Mouse (Mus musculus): Measurements from ENCODE around the gene Retreg3.
"Not testable (repeated sequence)": the region's sequence is repeated elsewhere in the genome, so short reads cannot be mapped to it uniquely, and the experiment has no call there.

Gene Retreg3

DNA sequence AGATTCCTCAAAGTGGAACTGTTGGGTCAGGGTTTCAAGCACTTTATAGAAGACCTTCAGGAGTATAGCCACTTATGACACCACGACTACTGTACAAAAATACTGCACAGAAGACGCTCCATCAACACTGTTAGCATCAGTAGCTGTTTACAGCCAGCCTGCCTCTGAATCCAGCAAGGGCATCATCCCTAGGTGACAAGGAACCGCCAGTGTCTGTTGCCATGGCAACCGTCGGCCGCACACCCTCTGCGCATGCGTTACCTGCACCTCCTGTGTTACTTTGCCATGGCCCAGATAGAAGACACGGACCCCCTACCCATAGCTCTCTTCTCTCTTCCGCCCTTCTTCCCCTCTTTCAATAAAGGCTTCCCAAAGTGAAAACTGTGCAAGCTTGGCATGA lies 26.7 kb upstream of the Retreg3 start:
- no peak for DNase-seq

DNA sequence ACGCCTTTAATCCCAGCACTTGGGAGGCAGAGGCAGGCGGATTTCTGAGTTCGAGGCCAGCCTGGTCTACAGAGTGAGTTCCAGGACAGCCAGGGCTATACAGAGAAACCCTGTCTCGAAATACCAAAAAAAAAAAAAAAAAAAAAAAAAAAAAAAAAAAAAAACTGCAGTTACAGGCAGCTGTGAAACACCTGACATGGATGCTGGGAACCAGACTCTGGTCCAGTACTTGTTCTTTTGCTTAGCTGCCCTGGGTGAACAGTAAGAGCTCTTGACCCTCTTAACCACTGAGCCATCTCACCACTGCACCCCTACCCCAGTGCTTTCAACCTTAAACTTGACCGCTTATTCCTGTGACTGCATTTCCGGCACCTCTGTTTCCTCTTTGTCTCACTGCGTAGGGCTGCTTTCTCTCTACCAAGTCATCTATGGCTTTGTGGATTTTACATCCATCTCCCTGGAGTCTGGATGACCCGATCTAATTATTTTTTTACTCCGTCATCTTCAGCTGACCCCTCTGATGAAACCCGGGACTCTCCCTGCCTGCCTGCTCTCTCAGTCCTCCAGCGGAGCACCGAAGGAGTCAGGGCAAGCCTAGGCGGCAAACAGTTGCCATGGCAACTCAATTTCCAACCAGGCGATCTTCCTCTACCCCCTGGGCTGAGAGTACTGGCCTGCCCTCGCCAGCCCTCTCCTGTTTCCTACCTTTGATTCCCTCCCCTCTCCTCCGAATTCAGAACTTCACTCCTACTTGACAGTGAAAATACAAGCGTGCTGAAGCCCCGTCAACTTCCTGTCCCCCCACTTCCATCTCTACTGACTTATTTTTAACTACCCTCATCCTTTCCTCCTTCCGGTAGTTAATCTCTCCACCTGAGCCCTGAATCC lies 23.9 kb upstream of the Retreg3 start:
- no peak for DNase-seq

DNA sequence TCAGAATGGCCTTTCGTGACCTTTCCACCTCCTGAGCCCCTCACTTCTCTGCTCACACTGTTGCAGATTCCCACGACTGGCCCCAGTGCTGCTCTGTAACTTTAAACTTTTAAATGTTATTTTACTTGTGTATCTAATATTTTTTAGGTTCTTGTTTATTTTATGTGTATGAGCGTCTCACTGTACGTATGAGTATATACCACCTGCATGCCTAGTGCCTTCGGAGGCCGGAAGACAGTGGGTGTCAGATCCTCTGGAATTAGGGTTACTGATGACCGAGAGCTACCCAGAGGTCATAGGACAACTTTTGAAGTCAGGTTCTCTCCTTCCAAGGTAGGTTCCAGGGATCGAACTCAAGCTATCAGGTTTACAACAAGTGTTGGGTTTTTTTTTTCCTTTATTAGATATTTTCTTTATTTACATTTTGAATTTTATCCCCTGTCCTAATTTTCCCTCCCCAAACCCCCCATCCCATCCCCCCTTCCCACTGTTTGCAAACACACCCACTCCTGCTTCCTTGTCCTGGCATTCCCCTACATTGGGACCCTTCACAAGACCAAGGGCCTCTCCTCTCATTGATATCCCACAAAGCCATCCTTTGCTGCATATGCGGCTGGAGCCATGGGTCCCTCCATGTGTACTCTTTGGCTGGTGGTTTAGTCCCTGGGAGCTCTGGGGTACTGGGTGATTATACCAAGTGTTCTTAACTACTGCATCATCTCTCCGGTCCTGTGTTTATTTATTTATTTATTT lies 22.7 kb upstream of the Retreg3 start:
- DNase-seq: no peak

DNA sequence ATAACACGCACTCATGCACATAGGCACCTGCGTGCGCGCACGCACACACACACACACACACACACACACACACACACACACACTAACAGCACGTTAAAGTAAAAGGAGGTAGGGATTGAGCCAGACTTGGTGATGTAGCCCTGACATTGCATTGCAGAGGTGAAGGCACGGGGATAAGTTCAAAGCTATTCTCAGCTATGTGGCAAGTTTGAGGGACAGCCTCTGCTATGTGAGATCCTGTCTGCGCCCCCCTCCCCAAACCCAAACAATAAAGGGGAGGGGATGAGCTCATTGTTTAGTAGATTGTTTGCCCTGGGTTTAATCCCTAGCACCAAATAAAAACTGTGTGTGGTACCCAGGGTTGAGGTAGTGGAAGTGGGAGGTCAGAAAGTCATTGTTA lies 21.4 kb upstream of the Retreg3 start:
- no peak for DNase-seq

DNA sequence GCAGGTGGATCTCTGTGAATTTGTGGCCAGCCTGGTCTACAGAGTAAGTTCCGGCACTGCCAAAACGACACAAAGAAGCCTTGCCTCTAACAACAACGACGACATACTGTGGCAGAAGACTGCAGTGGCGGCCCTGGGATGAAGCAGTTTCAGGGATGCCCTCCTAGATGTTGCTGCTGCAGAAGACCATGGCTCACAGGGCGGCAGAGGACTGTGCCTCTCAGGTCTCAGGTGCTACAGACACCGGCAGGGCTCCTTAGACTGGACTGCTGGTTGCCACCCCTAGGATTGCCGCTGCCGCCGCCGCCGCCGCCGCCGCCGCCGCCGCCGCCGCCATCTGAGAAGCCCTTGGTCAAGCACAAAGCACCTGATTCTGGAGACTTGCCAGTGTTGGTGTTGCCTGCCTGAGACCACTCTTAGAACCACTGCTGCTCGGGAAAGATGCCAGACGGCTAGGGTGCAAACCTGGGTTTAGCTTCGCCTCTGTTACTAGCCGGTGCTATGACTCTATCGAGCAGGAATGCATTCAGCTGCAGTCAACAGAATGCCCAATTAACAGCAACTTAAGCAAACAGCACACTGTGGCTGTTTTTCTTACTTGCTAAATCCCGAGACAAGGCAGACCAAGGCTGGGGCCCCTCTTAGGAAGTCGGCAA lies 20.6 kb upstream of the Retreg3 start:
- no peak for DNase-seq

DNA sequence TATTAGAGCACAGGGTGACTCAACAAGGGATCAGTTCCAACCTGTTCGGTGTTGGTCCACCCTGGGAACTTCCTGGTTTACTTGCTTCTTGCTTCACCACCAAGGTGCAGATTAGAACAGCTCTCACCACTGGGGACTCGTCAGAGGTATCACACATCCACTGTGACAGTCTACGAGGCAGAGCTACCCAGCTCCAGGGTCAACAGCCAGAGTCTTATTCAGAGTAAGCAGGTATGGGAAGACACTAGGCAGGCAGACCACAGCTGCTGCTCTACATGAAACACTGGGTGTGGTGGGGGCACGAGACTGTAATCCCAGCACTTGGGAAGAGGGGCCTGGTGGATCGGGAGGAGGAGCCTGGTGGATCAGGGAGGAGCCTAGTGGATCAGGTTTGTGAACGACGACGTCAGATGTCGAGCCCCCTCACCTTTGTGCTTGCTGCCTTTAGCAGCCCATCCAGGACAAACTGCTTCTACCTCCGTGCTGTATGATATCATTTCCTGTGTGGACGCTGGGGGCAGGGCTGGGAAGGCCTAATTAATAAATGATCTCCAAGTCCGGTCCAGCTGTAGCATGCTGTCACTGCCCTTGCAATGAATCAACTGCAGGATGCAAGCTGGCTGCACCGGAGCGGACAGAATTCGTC lies 19.0 kb upstream of the Retreg3 start:
- no peak for DNase-seq

DNA sequence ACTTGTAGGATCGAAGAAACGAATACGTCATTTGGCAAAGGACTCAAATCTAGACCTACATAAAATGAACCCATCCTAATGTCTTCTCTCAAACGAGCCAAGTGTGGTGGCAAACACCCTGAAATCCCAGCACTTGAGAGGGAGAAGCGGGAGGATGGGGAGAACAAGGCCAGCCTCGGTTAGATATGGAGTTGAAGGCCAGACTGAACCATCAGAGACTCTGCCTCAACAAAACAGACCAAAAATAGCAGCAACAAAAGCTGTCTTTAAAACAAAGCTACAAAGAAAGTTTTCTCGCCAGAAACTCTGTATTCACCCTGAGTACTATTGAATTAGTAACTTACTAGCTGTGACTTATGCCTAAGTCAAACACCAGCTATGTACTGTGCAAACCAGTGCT lies 17.3 kb upstream of the Retreg3 start:
- DNase-seq: no peak

DNA sequence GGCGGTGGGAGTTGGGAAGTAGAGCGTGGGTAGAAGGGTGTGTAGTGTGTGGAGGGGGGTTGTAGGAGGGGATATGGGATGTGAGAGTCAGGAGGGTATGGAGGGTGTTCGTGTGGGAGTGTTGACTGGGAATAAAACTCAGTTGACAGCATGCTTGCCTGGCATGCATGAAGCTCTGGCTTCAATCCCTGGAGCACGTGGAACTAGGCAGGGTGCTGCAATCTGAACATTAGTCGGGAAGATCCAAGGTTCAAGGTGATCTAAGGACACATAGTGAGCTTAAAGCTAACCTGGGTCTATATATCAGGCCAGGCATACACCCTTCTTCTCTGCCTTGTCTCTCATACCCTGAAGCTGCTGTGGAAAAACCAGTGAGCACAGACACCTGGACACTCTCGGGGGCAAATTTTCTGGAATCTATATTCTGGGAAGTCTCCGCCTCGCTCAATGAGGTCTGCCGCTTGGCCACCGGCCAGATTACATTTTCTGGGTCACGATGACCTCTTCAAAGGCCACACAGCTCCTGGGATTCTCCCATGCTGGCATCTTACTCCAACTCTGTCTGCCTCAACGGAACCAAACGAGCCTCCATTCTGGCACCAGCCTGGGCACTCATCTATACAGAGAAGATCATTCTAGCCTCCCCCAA lies 14.6 kb upstream of the Retreg3 start:
- DNase-seq: no peak

DNA sequence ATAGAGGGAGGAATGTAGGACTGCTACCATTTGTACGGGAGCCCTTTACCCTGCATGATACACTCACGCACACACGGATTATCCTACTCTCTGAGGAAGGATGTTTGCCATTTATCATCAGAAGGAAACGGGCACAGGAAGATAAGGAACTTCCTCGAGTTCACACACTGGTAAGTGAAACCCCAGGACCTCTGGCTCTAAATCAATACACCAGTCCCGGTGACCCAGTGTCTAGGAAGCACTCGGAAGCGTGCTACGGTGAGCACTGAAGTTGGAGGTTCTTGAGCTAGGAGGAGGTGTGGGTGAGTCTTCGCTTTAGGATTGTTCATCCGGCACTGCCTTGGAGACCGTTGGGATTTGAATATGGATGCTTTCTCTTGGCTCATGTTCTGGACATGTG lies 13.3 kb upstream of the Retreg3 start:
- DNase-seq: no peak

DNA sequence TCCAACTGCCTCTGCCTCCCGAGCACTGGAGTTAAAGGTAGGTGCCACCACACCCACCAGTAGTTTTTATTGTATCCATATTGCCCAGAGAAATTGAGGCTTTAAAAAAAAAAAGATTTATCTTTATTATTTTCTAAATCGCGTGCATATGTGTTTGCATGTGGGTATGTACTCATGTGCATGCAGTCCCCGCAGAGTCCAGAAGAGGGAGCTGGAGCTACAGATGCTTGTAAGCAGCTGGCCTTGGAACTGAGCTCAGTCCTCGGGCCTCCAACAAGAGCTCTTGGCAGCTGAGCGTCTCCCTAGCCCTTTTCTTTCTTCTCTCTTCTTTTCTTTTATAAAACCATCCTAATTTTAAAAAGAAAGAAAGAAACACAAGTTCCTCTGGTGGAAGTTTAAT lies 12.0 kb upstream of the Retreg3 start:
- DNase-seq: peak; percentile 59

DNA sequence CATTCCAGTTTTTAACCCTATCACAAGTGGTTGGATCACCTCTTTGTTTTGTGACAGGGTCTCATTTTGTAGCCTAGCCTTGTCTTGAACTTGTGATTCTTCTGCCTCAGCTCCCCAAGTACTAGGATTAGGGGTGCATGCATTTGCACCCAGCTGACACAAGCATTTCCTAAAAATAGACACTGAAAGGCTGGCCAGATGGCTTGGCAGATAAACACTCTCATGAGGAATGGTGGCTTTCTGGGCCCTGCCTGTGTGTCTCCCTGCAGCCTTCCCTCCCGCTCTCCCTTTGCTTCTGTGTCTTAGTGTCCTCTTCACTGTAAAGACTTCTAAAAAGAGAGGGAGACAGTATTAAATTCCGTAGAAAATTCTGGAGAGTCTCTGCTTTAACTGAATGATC lies 11.5 kb upstream of the Retreg3 start:
- no peak for DNase-seq

DNA sequence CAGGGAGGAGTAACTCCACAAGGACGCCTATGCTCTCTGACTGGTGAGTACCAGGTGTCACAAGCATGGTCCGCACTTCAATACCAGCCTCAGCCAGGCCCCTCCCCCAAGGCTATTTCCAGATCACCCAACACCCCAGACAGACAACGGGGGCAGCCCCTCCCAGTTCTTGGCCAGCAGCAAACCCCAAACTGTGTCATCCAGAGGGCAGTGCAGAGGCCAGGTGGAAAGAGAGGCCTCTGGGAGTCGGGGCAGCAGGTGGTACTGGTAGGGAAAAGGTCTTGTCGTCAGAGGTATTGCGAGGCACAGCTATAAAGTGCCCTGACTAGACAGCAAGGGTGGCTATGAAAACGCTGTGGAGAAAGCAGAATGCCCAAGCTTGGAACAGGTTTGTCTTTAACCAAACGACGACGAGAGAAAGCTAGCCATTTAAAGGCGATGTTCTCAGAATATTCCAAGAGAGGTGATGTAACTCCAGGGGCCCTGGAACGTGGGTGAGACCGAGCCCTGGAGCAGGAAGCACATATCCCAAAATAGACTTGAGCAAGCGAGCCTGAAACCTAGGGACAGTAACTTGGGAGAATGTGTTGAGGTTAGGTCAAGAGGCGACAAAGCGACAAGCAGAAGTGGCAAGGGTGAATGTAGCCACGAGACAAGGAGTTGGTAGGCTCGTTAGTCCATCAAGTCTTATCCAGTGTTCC lies 10.5 kb upstream of the Retreg3 start:
- DNase-seq: no peak

DNA sequence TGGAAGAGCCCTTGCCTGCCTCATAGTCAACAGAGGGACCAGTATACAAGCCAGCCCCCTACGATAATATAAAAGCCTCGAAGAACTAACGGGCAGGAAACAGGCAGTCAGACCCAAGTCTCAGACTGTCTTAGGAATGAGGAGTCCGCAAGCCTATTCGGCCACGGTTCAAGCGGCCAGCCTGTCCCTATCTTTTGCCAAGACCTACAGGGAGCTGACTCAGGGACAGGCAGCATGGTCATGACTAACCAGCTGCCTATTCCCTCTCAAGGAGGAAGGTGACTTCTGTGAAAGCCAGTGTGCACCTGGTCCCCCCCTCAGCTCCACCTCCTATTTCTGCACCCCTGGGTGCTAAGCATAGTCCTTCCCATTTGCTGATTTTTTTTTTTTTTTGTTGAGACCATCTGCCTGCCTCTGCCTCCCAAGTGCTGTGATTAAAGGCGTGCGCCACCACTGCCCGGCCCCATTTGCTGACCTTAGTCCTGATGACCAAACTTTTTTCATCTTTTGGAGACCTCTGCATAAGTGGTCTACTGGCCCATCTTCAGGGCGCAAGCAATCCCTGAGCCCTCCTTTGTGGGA lies 9.4 kb upstream of the Retreg3 start:
- no peak for DNase-seq

DNA sequence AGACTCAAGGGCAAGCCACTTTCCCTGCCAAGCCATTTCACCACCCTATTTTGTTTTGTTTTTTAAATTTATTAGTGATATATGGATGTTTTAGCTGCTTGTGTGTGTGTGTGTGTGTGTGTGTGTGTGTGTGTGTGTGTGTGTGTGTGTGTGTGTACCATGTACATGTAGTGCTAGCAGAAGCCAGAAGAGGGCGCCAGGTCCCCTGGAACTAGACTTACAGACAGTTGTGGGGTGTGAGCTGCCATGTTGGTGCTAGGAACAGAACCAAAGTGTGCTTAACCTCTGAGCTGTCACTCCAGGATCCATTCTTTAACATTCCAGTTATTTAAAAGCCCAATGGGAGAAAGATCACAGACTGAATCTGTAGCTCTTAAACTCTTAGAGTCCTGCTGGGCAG lies 7.4 kb upstream of the Retreg3 start:
- no peak for DNase-seq

DNA sequence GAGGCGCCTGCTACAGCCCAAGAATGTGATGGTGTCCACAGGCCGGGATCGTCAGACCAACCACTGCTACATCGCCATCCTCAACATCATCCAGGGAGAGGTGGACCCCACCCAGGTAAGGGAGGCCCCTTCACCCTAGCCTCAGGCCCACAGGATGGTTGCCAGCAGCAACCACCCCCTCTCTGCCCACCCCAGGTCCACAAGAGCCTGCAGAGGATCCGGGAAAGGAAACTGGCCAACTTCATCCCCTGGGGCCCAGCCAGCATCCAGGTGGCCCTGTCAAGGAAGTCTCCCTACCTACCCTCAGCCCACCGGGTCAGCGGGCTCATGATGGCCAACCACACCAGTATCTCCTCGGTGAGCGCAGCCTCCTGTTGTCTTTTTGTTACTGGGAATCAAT lies 5.3 kb upstream of the Retreg3 start:
- not testable (repeated sequence) for DNase-seq

DNA sequence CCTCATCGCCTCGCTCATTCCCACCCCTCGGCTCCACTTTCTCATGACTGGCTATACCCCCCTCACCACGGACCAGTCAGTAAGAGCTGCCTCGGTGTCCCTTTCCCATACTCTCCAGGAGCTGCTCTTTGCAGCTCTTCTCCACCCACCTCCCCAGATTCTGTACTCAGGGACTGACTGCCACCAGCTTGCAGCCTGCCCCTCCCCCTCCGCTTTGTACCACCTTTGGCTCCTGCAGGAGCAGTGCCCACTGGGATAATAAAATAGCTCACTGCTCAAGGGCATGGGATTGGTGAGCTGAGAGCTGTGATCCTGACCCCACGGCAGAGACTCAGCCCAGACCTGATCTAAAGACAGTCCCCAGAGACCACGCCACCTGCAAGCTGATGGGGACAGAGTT lies 4.8 kb upstream of the Retreg3 start:
- DNase-seq: not testable (repeated sequence)

DNA sequence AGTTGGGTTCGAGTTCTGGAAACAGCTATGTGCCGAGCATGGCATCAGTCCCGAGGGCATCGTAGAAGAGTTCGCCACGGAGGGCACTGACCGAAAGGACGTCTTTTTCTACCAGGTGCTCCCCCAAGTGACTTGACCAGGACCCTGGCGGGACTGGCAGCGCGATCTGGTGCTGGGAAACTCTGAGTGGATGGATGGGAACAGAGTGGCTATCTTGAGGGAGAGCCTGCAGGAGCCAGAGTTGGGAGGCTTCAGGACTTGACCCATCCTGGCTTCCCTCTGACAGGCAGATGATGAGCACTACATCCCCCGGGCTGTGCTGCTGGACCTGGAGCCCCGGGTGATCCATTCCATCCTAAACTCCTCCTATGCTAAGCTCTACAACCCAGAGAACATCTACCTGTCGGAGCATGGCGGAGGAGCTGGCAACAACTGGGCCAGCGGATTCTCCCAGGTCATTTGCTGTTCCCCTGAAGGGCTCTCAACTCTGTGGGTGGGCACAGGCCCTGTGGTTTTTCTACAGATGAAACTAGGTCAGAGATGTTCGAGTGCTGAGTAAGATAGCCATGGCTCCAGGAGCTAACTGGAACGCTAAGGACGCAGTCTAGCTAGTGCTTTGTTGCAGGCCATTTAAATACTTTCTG lies 974 bp upstream of the Retreg3 start:
- DNase-seq: no peak

DNA sequence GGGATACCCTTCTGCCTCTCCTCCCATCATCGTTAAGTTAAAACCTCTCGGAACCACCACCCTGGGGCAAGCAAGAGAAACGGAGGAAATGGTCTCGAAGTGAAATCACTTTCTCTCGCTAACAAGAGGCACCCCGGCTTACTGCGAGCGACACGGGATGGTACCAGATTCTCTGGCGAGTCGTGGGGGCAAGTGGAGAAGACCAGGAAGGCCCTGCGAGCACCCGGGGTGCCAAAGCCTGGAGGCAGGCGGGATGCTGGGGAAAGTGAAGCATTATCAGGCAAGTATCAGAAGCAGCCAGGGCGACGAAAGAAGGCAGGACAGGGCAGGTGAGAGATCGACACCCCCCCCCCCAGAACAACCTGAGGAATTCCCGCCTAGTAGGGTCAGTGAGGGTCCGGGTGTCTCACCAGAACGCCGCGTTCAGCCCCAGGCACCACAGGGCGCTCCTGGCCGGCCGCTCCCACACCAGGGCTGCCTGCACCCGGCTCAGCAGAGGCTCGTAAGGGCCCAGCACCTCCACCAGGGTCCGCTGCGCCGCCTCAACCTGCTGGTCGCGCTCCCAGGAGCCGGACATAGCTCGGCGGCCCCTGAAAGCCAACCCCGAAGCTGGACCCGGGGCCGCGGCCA lies 447 bp downstream of the Retreg3 start:
- no peak for DNase-seq

DNA sequence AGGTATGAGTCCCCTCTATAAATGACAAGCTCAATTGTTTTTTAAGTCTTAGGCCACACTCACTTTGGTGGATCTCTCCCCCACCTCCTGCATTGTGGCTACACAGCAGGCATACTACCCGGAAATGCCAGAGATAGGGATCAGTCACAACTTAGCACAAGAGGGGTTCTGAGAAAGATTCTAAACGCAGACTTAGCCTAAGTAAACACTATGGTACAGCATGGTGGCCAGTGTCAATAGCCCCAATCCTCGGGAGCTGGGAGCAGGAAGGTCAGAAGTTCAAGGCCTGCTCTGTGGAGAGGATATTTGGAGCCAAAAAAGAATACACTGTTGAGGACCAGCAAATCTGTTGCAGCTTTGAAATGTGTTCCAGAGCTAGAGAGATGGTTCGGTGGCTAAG lies 1.6 kb downstream of the Retreg3 start:
- DNase-seq: no peak

DNA sequence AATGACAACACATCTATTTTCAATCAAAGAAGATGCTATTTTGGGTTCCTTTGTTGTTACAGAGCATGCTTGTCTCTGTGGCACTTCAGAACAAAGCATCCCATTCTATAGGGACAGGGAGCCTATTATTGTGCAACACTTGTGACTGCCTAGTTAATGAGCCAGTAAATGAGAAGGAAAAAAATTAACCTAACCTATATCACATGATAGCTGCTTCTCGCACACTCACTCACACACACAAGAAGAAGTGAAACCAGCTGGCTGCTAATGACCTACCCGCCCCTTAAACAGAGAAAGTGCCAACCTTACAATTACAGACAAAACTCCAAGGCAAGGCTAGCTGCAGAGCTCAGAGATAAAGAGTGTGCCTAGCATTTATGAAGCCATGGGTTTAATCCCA lies 4.1 kb downstream of the Retreg3 start:
- no peak for DNase-seq

DNA sequence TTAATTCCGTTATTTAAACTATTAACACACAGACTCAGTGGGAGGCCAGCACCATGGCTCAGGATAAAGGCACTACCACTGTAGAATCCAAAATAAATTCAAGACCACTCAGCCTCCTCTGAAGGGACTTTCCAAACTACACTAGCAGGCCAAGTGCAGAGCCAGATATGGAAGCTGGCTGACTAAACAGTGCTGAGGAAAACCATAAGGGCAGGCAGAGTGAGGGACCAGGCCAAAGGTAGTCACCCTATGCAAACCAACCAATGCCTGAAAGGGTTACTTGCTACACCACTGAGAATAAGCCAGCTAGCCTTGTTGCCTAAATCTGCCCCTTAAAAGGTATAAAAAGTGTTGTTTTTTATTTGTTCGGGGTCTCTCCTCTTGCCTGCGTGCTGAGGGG lies 7.5 kb downstream of the Retreg3 start:
- DNase-seq: no peak
